Mouse (Mus musculus) brain, adult 2 months (tissue): ENCODE data around the gene Atrn.

Source experiments
- DNase-seq: peaks from one replicate; pipeline ENCODE4 v3.0.0; 2011; ENCODE audit warnings: low read depth, low spot score

The Atrn gene

DNA sequence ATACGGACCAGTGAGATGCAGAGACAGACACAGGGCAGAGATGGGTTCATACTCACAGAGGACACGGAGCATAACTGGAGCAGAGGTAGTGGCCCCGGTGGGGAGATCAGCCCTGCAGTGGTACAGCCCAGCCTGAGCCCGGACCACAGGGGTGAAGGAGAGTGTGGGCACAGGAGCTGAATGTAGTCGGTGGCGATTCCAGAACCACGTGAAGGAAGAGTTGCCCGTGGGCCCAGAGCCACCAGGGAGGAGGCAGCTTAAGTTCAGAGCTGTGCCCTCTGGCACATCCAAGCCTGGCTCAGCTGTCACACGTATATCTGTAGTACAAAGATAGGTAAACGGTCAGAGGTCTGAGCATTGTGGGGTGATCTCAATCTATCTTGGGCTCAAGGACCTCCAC is 166.2 kb downstream of the Atrn start:
- no peak for DNase-seq
